Mouse (Mus musculus): Measurements from ENCODE around the gene Spock1.

Gene Spock1

DNA sequence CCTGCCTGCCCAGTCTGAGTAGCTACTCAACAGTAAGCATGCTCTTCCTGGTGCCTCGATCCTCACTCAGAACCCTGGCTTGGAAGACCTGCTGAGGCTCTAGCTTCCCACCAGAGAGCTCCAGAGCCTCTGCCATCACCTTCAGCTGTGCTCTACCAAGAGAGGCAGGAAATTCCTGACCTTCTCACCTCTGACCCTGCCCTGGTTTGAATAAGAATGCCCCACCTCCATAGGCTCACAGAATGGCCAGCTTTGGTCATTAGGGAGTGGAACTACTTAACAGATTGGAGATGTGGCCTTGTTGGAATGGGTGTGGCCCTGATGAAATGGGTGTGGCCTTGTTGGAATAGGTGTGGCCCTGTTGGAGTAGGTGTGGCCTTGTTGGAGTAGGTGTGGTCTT lies 174.6 kb downstream of the Spock1 start:
- no peak for DNase-seq (ENCODE audit: low read depth, low spot score)

DNA sequence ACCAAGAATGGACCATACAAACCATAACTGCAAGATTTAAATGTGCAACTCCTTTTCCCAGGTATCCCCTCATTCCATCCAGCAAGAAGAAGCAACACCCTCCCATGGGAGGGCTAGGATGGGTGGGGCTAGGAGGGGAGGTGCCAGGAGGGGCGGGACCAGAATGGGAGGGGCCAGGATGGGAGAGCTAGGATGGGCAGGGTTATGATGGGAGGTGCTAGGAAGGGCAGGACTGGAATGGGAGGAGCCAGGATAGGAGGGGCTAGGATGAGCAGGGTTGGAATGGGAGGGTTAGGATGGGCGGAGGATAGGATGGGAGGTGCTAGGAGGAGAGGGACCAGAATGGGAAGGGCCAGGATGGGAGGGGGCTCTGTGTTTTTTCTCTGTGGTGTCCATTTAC lies 175.9 kb downstream of the Spock1 start:
- no peak for DNase-seq (ENCODE audit: low read depth, low spot score)

DNA sequence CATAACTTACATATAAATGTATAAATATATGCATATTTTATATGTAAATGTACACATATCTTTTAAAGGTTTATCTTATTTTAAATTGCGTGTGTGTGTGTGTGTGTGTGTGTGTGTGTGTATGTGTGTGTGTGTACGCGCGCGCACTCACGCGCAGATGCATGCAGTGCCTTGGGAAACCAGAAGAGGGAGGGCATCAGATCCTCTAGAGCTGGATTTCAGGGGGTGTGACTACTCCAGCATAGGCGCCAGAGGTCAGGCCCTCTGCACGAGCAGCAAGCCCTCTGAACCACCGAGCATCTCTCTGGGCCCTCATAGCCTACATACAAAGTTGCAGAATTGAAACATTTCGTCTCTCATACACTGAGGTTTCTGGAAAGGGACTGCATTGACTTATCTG lies 180.4 kb downstream of the Spock1 start:
- DNase-seq (ENCODE audit: low read depth, low spot score), result no peak

DNA sequence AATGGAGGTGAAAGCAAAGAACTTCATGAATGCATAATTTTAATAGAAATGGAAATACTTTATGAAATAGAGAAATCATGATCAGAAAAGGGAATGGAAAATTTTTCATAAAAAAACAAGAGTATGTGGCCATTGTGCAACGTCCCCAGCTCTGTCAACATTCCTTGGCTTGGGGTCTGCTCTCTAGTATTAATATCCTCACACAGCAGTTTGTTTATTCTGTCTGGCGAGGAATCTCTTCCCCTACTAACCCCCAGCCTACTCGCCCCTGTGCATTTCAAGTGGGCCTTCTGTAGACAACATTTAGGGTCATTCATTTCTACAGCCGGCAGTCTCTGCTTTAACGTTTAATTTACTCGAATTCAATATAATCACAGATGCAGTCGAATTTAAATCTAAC lies 181.5 kb downstream of the Spock1 start:
- DNase-seq (ENCODE audit: low read depth, low spot score), result no peak

DNA sequence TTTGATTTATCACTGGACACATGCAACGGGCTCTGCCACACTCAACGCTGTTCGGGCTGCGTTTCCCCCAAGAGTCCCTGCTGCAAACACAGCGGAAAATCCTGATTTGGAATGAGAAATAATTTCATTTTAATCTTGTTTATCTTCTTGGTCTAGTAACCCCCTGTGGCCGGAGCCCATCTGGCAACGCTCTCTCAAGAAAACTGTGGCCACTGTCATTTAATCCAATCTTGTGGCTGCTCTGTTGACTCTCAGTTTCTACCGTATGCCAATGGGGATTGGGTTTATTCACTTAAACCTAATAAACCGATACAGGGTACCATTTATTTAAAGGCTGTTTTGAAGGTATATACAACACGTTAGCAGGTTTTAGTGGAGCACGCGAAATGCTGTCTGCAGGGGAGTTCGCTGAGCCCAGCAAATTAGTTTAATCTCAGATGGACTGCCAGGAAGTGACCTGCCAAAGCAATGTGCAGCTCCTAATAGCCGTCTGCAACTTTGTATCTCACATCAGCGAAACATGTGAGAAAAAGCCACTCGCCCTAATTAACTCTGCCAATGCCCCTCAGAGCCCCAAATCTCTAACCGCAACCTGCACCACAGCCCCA lies 185.7 kb downstream of the Spock1 start:
- DNase-seq (ENCODE audit: low read depth, low spot score), result no peak

DNA sequence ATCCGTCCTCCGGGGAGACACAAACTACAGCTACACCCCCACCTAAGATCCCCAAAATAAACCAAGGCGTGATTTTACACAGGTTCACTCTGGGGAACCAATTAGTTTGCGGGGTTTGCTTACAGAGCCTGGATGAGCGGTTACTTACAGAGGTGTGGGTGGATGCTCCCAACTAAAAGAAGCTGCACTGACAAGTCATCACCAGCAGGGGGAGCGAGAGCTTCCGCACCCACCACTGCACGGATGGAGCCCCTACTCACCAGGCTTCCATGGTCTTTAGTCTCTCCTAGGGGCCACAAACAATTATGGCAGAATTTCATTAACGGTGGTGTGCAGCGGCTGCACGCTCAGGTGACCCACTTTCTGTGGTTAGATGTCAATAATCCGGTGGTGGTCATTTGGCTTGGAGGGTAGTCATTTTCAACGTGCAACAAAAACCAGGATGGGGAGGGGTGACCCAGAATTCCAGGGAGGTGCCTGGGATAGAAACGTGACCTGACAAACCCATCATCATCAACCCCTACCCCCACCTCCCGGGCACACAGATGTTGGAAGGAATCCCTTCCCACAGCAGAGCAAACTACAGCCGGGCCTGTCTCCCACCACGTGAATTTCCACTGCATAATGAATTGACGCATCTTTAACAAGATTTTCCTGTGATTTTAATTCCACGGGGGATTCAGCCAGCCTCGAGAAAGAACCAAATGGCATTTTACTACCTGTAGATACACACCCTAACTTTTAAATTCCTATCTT lies 186.4 kb downstream of the Spock1 start:
- DNase-seq (ENCODE audit: low read depth, low spot score), result no peak

DNA sequence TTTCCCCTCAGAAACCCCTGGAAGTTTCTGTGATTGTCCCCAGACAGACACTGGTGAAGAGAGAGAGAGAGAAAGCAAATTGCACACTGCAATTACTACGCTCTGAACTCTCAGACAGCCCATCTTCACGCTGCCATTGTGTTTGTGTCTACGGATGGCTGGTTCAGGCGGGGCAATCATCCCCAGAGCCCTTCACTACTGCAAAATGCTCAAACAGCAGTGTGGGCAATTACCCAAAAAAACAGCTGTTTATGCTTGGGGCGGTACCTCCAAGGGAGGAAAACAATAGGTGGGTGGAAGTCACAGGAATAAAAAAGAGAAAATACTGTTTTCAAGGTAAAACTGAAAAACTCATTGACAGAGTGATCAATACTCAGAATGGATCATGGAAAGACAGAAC lies 190.0 kb downstream of the Spock1 start:
- no peak for DNase-seq (ENCODE audit: low read depth, low spot score)

DNA sequence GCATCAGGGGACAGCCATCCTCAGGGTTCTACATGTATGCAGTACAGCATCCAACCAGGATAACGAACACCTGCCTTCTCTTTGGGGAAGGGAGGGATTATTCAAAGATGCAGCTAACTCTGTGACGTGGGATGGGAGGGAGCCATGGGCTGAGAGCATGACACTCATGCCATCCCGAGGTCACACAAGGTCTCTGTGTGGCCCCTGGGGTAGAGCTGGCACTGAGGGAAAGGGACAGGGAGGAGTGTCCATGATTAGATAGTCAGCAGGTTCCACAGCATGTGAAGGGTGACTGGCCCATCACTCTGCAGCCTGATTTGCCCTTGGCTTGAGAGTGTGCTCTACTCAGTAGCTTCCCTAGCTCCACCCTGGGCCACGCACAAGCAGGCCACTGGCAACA lies 195.2 kb downstream of the Spock1 start:
- DNase-seq (ENCODE audit: low read depth, low spot score), result no peak

DNA sequence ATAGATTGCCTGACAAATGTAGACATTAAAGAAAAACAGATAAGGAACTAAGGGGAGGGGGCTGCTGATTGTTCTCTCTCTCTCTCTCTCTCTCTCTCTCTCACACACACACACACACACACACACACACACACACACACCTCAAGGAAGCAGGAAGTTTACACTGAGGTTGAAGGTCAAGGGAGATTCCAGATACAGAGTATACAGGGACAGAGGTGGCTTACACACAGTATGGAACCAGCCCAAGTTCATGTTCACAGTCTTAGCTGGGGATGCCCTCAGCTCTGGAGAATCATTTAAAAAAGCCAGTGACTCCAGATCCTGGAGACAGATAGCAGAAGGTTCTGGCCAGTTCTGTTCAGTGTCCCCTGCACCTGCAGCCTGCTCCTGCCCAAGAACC lies 199.7 kb downstream of the Spock1 start:
- no peak for DNase-seq (ENCODE audit: low read depth, low spot score)

DNA sequence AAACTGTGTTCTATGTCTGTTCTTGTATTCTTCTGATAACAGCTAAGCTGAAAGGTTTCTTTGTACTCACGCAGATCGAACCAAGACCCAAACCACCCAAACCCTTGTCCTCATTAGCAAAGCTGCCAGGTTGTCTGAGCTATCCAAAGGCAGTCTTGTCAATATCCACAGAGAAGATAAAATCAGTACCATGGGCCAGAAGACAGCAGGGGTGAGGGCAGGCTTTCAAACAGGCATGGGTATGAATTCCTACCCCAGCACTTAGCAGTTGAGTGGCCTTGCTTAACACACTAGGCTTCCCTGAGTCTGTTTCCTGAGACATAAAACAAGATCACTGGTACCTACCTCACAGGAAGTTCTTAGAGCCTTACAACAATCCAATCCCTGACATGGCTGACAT lies 205.2 kb downstream of the Spock1 start:
- no peak for DNase-seq (ENCODE audit: low read depth, low spot score)

DNA sequence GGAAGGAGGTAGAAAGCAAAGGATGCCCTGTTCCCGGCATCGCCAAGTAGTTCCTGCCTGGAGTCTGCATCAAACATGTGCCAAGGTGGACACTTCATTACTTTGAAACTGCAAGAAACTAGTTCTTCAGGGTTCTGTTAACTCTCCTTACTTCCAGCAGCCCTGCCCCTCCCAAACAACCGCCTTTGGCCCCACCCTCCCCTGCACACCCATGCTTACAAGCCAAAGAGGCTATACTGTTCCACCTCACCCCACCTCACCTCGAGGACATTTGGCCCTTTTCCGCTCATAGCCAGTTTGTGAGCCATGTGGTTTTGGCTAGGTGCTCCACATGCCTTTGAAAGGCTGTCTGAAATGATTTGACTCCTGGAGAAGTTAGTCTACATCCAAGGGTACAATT lies 211.4 kb downstream of the Spock1 start:
- DNase-seq (ENCODE audit: low read depth, low spot score), result no peak

DNA sequence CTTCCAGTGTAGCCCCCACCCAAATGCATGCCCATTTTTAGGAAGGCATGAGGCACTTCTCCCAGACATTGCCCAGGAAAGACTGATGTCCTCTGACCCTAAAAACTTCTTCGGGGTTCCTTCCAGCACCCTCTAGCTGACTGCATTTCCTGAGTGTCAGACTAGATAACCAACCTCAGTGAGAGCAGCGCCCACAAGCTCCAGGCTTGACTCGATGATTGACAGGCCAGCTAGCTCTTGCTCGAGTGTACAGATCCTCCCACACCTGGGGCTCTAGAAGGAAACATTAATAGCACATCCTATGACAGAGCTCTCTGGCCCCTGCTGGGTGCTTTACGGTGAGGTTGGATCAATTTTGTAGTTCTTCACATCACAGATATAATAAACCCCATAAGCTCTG lies 219.2 kb downstream of the Spock1 start:
- DNase-seq (ENCODE audit: low read depth, low spot score), result no peak

DNA sequence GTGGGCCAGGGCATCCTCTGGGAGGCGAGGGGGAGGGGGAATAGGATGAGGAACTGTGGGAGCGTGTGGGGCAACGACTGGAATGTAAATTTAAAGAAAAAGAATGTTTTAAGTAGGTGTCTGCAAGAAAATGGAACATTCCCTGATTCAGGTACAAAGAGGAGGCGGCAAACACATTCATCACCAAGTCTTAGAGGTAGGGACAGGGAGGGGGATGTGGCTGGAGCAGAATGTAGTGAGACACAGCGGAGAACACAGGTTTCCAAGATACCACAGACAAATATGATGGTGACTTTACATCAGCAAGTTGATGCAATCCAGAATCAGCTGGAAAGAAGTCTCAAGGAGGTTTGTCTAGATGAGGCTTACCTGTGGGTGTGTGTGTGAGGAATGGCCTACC lies 221.7 kb downstream of the Spock1 start:
- DNase-seq (ENCODE audit: low read depth, low spot score), result no peak

DNA sequence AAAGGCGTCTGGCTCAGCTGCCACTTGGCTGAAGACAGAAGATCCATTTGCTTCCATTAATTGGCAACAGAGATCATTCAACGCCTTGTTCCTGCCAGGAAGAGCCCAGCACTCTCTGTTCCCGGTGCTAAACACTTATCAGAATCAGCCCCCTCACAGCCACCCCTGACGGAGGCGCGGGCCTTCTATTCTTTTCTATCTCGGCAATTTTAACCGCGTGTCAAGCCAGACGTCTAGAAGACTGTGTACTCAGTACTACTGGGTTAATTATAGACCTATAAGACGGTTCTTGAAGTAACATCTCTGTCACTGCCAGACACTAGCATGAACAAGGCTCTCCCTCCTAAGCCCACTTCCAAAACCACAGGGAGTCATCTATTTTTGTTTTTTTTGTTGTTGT lies 222.9 kb downstream of the Spock1 start:
- DNase-seq (ENCODE audit: low read depth, low spot score), result no peak

DNA sequence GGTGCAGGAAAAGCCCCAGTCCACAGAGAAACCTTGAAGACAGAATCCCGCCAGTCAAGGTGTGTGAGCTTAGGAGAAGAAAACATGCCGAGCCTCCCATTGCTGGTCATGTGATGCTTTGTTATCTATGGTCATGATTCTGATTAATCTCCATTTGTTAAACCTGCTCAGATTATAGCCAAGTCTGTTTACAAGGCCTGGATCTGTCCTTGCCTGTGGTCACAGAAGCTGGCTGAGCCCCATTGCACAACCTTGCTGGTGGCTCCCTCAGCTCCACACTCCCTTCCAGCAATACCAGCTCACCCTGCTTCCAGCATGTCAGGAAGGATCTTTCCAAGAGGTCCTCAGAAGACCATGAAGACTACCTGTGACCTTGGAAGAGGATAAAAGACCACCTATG lies 228.5 kb downstream of the Spock1 start:
- DNase-seq (ENCODE audit: low read depth, low spot score), result no peak

DNA sequence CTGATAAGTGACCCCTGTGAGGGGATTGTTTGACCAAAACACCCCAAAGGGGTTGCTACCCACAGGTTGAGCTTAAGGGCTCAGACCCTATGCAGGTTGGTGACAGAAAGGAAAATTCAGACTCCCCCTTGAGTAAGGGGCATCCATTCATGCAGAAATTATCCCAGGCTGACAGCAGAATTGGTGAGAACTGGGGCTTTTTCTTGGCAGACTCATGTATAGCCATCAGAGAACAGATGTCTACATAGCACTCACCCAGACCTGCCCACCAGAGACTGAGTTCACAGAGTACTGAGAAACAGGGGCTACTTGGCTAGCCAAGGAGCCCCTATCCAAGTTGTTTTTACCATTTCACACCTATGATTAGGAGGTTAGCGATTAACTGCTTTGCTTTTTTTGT lies 231.3 kb downstream of the Spock1 start:
- DNase-seq (ENCODE audit: low read depth, low spot score), result no peak

DNA sequence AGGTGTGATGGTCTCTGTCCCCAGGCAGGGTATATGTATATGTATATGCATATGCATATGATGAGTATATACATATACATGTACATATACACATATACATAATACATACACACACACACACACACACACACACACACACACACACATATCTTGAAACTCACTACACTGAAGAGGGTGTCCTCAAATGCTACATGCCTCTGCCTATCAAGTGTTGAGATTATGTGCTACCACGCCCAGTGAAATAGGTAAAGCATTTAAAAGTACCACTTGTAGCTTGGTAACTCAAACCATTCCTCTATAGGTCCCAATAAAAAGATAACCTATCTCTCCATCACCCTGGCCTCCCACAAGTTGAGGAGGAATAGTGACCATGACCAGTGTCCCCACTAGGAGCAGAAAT lies 234.7 kb downstream of the Spock1 start:
- no peak for DNase-seq (ENCODE audit: low read depth, low spot score)

DNA sequence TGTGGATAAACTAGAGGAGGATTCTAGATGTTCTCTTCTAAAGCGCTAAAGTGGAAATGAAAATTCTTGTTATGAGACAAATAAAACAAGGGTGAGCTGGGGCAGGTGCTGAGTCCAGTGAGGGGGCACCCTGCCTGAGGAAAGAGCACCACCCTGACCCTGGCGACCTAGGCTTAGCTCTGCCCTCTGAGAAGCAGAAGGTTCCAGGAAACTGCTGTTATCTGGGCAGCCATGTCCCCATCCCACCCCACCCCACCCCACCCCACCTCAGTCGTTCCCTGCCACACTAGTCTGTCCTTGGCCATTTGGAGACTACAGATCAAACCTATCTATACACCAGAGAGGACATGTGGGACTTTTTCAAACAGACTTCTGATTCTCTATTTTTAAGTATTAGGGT lies 235.4 kb downstream of the Spock1 start:
- DNase-seq (ENCODE audit: low read depth, low spot score), result no peak

DNA sequence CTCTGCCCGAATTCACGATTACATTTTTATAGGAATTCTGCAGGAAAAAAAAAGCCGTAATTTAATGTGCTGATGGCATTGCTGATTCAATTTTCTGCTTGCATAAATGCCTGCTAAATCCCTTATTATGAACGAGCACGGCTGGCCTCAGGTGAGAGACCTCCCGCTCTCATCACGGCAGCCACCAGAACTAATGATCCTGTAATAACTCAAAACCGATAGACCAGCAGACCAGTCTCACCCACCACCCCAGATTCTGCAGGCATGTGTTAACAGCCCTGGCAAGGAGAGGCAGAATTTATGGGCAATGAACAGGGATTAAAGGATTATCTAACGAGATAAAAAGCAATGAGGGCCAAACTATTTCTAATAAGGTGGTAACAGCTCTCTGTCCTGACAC lies 236.2 kb downstream of the Spock1 start:
- DNase-seq (ENCODE audit: low read depth, low spot score), result no peak

DNA sequence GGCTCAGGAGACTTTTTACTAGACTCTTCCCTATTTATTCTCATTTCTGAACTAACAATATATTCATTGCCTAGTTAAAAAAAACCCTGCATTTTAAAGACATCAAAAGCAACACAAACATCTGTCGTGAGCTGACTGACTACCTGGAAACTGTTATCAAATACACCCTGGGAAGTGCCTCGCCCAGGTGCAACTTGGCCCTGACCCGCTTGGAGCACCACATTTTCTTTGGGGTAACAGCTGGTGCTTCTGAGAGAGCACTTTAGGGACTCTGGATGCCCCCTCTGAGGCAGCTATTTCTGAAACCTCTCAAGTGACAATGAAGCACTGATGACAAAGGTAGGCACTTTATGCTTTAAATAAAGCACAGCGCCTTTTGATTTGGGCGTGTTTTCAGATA lies 236.8 kb downstream of the Spock1 start:
- DNase-seq (ENCODE audit: low read depth, low spot score), result no peak

DNA sequence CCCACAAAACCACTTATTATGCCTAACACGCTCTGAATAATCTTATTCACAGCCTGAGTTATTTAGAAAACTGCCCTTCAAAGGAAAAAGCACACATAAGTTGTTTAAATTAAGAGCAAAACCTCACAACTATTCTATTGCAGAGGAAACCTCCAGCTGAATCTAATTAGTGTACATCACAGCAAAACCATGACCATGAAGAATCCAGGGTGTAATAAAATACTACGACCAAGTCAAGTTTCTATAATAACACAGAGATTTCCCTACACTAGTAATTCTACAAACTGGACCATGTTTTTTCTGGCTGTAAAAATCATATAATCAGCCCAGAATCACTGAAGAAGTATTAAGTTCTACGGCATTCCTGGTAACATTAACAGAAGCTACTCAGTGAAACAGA lies 240.5 kb downstream of the Spock1 start:
- no peak for DNase-seq (ENCODE audit: low read depth, low spot score)

DNA sequence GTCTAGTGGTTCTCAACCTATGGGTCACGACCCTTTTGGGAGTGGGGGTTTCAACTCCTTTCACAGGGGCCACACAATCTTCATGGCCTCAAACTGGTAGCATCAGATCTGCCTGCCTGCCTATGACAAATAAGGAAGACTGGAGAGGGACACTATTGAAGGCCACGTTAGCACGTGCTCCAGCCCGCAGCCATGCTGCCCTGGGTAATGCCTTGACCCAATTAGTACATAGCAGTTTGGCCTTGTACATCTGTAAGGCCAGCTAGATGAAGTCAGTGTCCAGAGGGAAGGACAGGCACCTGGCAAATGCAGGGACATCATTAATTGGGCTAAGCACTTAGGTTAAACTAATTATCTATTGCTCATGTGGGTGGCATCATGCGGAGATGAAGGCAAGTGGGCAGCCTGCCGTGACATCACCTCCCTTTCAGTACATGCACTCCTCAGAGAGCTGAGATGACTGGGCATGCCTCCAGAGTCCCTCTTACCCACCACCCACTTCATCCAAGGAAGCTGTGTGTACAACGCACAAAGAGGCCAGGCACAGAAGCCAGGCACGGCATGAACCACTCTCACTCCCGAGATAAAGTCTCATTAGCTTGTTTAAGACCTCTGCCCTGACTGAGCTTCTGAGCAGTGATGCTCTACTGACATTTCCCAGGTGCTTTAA lies 241.8 kb downstream of the Spock1 start:
- no peak for DNase-seq (ENCODE audit: low read depth, low spot score)

DNA sequence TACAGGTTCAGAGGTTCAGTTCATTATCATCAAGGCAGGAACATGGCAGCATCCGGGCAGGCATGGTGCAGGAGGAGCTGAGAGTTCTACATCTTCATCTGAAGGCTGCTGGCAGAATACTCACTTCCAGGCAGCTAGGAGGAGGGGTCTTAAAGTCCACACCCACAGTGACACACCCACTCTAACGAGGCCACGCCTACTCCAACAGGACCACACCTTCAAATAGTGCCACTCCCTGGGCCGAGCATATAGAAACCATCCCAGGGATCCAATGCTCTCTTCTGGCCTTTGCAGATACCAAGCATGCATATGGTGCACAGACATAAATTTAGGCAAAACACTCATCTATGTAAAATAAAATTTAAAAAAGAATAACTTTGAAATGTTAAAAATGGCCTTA lies 245.6 kb downstream of the Spock1 start:
- no peak for DNase-seq (ENCODE audit: low read depth, low spot score)
